Mouse (Mus musculus) adrenal gland, adult 8-10 months (tissue): Measurements from ENCODE around the gene Snupn. TPM values are rescaled to one million over a fixed set of nuclear protein-coding genes. Genes with fewer than 3 reads are reported as not detected.
"Not testable (repeated sequence)": the region's sequence is repeated elsewhere in the genome, so short reads cannot be mapped to it uniquely, and the experiment has no call there.

Experiments
- DNase-seq: peaks from one replicate; pipeline ENCODE4 v3.0.0; 2022
- total RNA-seq, 4 experiments: library from RNA; stranded (reverse); gene quantifications; 2 replicates each; pipeline ENCODE4 v1.2.4; 2022

Gene Snupn
- 10 to 100 TPM; 16.2 to 20.6 (median 17.2) TPM for total RNA-seq

GRCm38 (mm10) chr9:56950414-56951400, at the start of gene Snupn:
Snupn (plus strand) TSS chr9:56950878.
- DNase-seq: peak; percentile 97

- DNase-seq: no peak
Measured at GRCm38 (mm10) chr9:56901187-56901586, 49.5 kb upstream of the Snupn start.

GRCm38 (mm10) chr9:56903662-56904061, 47.0 kb upstream of the Snupn start:
- DNase-seq: no peak

GRCm38 (mm10) chr9:56907549-56907948, 43.1 kb upstream of the Snupn start:
- DNase-seq: no peak

- not testable (repeated sequence) for DNase-seq
Measured at GRCm38 (mm10) chr9:56909991-56910390, 40.7 kb upstream of the Snupn start.

- DNase-seq: no peak
Measured at GRCm38 (mm10) chr9:56911017-56911416, 39.7 kb upstream of the Snupn start.

GRCm38 (mm10) chr9:56913991-56914390, 36.7 kb upstream of the Snupn start:
- DNase-seq: no peak

- DNase-seq: no peak
Measured at GRCm38 (mm10) chr9:56915116-56915515, 35.6 kb upstream of the Snupn start.

- DNase-seq: no peak
Measured at GRCm38 (mm10) chr9:56915695-56916410, 34.8 kb upstream of the Snupn start.

- DNase-seq: no peak
Measured at GRCm38 (mm10) chr9:56917131-56917530, 33.5 kb upstream of the Snupn start.

- no peak for DNase-seq
Measured at GRCm38 (mm10) chr9:56918466-56918865, 32.2 kb upstream of the Snupn start.

- DNase-seq: no peak
Measured at GRCm38 (mm10) chr9:56922746-56923145, 27.9 kb upstream of the Snupn start.

GRCm38 (mm10) chr9:56923841-56924650, 26.6 kb upstream of the Snupn start:
- no peak for DNase-seq

GRCm38 (mm10) chr9:56924651-56925027, 26.0 kb upstream of the Snupn start:
- DNase-seq: peak; percentile 96

GRCm38 (mm10) chr9:56925291-56926024, 25.2 kb upstream of the Snupn start:
- no peak for DNase-seq

GRCm38 (mm10) chr9:56926025-56926360, 24.7 kb upstream of the Snupn start:
- DNase-seq: no peak

GRCm38 (mm10) chr9:56926387-56926786, 24.3 kb upstream of the Snupn start:
- no peak for DNase-seq

GRCm38 (mm10) chr9:56927191-56928012, 23.3 kb upstream of the Snupn start:
- DNase-seq: peak; percentile 48

GRCm38 (mm10) chr9:56928041-56928811, 22.5 kb upstream of the Snupn start, which contains the start of gene Snx33:
Snx33 (minus strand) TSS chr9:56928371.
- peak; percentile 92 for DNase-seq

- no peak for DNase-seq
Measured at GRCm38 (mm10) chr9:56929496-56929895, 21.2 kb upstream of the Snupn start.
